Mouse (Mus musculus) inflammation-experienced regulatory T-cells, adult 6 months (primary cell): ENCODE results near the gene Tmem160. TPM values are rescaled to one million over a fixed set of nuclear protein-coding genes. Genes with fewer than 3 reads are reported as not detected.

Source experiments
- ATAC-seq: one replicate; pipeline ENCODE4 v1.8.0; 2017
- polyA plus RNA-seq, 3 experiments: library from polyadenylated mRNA; unstranded; fragments of 100-300 nt; shearing (Covaris generic); gene quantifications; one replicate each; pipeline ENCODE4 v1.2.1; 2017

Gene Tmem160
- 1 to 10 TPM; 5.3 to 7.7 (median 7.6) TPM for polyA plus RNA-seq

- peak; percentile 99 for ATAC-seq
Observed at GRCm38 (mm10) chr7:16452587-16453073, at the start of gene Tmem160. TSS of gene Tmem160 (plus strand) at chr7:16452779.

- no peak for ATAC-seq
Observed at GRCm38 (mm10) chr7:16402968-16403948, 49.3 kb upstream of the Tmem160 start.

GRCm38 (mm10) chr7:16404315-16405072 is 48.1 kb upstream of the Tmem160 start:
- ATAC-seq = no peak

- no peak for ATAC-seq
Observed at GRCm38 (mm10) chr7:16405073-16405455, 47.5 kb upstream of the Tmem160 start.

- peak; percentile 67 for ATAC-seq
Observed at GRCm38 (mm10) chr7:16405516-16406351, 46.8 kb upstream of the Tmem160 start.

- no peak for ATAC-seq
Observed at GRCm38 (mm10) chr7:16406978-16407377, 45.6 kb upstream of the Tmem160 start.

GRCm38 (mm10) chr7:16411100-16411499 is 41.5 kb upstream of the Tmem160 start:
- ATAC-seq = no peak

GRCm38 (mm10) chr7:16412220-16412896 is 40.2 kb upstream of the Tmem160 start:
- ATAC-seq = no peak

GRCm38 (mm10) chr7:16412930-16413329 is 39.6 kb upstream of the Tmem160 start:
- no peak for ATAC-seq

GRCm38 (mm10) chr7:16415426-16415825 is 37.2 kb upstream of the Tmem160 start:
- no peak for ATAC-seq

- ATAC-seq = no peak
Observed at GRCm38 (mm10) chr7:16417141-16417771, 35.3 kb upstream of the Tmem160 start.

GRCm38 (mm10) chr7:16418713-16419112 is 33.9 kb upstream of the Tmem160 start:
- ATAC-seq = no peak

GRCm38 (mm10) chr7:16420493-16421118 is 32.0 kb upstream of the Tmem160 start:
- no peak for ATAC-seq

GRCm38 (mm10) chr7:16422222-16422856 is 30.2 kb upstream of the Tmem160 start:
- no peak for ATAC-seq

- ATAC-seq = no peak
Observed at GRCm38 (mm10) chr7:16423731-16424130, 28.8 kb upstream of the Tmem160 start.

- ATAC-seq = no peak
Observed at GRCm38 (mm10) chr7:16425721-16426120, 26.9 kb upstream of the Tmem160 start.

- ATAC-seq = peak; percentile 54
Observed at GRCm38 (mm10) chr7:16426129-16426729, 26.4 kb upstream of the Tmem160 start.

- ATAC-seq = no peak
Observed at GRCm38 (mm10) chr7:16433352-16433971, 19.1 kb upstream of the Tmem160 start.

GRCm38 (mm10) chr7:16435088-16435487 is 17.5 kb upstream of the Tmem160 start:
- no peak for ATAC-seq
